Mouse (Mus musculus): ENCODE results near the gene Tmem267. TPM values are rescaled to one million over a fixed set of nuclear protein-coding genes. Genes with fewer than 3 reads are reported as not detected.
"Not testable (repeated sequence)": the region's sequence is repeated elsewhere in the genome, so short reads cannot be mapped to it uniquely, and the experiment has no call there.

The Tmem267 gene
- polyA plus RNA-seq (2016; fragmentation: Nextera tagmentation; extraction: Ambion mirVana) = 2.1 and 2.4 TPM in 2 replicates

DNA sequence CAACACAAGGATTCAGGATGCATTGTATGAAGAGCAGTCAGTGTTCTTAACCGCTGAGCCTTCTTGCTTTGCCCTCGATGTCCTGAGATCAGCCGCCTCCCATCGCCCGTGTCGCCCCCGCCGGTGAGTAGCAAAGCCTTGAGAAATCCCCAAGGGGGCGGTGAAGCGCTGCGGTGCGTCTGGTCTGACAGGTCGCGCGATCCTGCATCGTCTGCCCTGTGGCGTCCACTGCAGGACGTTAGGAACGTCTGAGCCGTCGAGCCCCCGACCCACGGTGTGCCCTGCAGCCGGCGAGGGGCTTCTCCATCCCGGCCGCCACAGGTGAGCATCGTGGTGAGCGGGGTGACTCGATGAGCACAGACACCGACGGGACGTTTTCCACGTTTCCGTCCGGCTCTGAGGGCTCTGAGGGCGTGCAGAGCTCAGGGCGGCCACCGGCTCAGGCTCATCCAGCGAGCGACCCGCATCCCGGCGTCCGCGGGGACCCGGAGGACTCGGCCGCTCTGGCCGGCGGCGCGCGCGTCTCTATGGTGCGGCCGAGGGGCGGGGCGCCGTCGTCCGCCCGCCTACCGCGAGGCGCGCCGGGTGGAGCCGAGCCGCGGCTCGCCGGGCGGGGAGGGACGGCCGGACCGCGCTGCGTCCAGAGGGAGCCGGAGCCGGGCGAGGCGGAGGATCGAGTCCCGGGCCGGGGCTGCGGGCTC, at the start of gene Tmem267, which contains the start of gene 3110070M22Rik:
Gene Tmem267 (plus strand): TSS at position 160 of the 701 bp plus-strand sequence.
Gene 3110070M22Rik (minus strand): TSS at position 504 of the 701 bp plus-strand sequence.
- 76% methylated on average over 87 of the region's 87 CpGs for WGBS

DNA sequence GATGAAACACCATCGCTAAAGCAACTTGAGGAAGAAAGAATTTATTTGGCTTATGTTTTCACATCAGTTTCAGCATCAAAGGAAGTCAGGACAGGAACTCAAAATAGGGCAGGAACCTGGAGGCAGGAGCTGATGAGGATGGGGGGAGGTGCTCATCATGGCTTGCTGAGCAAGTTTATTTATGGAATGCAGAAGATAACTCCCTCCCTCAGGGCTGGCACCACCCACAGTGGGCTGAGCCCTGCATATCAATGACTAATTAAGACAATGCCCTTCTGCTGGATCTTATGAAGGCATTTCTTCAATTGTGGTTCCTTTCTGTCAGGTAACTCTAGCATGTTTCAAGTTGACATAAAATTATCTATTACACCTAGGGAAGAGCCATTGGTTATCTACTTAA, 45.6 kb upstream of the Tmem267 start:
- Histone ChIP-seq H3K36me3 (peaks cover 98% of the 10 kb centered on the region), H3K27me3 (ENCODE audit: insufficient read depth, poor library complexity, severe bottlenecking) (no peaks in the 10 kb centered on the region), H3K9me3 (no peaks in the 10 kb centered on the region), H3K27ac (no peak overlapping the region), H3K4me1 (replicated peaks) (no peaks in the 10 kb centered on the region), H3K4me3 (no peak overlapping the region)
- DNase-seq (ENCODE audit: low spot score) = no peak
- 100% methylated on average over 1 of the region's 1 CpGs for WGBS

More for the DNA sequence above, at the start of gene Tmem267, which contains the start of gene 3110070M22Rik:
- H3K4me1 ChIP-seq (replicated peaks) = no peaks in the 10 kb centered on the region
- DNase-seq (ENCODE audit: low spot score) = peak; percentile 72
- no peaks in the 10 kb centered on the region for H3K27me3 ChIP-seq (ENCODE audit: insufficient read depth, poor library complexity, severe bottlenecking)
- no peak within 1 kb of the TSS for H3K27ac ChIP-seq
- peaks cover 22% of the 10 kb centered on the region for H3K9me3 ChIP-seq
- peaks cover 41% of the 10 kb centered on the region for H3K36me3 ChIP-seq
- no peak within 1 kb of the TSS; the same call in 1 of the 2 replicates for H3K4me3 ChIP-seq

- H3K36me3 ChIP-seq = peaks cover 92% of the 10 kb centered on the region
These were observed 34.3 kb upstream of the Tmem267 start for GRCm38 (mm10) chr13:119453563-119453962.

GRCm38 (mm10) chr13:119455082-119455481, 32.8 kb upstream of the Tmem267 start:
- Histone ChIP-seq H3K27me3 (ENCODE audit: insufficient read depth, poor library complexity, severe bottlenecking) (no peaks in the 10 kb centered on the region), H3K4me1 (replicated peaks) (no peaks in the 10 kb centered on the region), H3K9me3 (no peaks in the 10 kb centered on the region), H3K27ac (no peak overlapping the region), H3K36me3 (peaks cover 88% of the 10 kb centered on the region), H3K4me3 (no peak overlapping the region)
- no peak for DNase-seq (ENCODE audit: low spot score)

More at GRCm38 (mm10) chr13:119453563-119453962, 34.3 kb upstream of the Tmem267 start:
- DNase-seq (ENCODE audit: low spot score) = no peak
- Histone ChIP-seq H3K9me3 (no peaks in the 10 kb centered on the region), H3K27ac (no peak overlapping the region), H3K27me3 (ENCODE audit: insufficient read depth, poor library complexity, severe bottlenecking) (no peaks in the 10 kb centered on the region), H3K4me1 (replicated peaks) (no peaks in the 10 kb centered on the region), H3K4me3 (no peak overlapping the region)
- 94% methylated on average over 4 of the region's 4 CpGs for WGBS

GRCm38 (mm10) chr13:119456342-119456741, 31.5 kb upstream of the Tmem267 start:
- Histone ChIP-seq H3K36me3 (peaks cover 75% of the 10 kb centered on the region), H3K27ac (no peak overlapping the region), H3K4me1 (replicated peaks) (no peaks in the 10 kb centered on the region), H3K9me3 (no peaks in the 10 kb centered on the region), H3K4me3 (no peak overlapping the region), H3K27me3 (ENCODE audit: insufficient read depth, poor library complexity, severe bottlenecking) (no peaks in the 10 kb centered on the region)
- 94% methylated on average over 7 of the region's 7 CpGs for WGBS
- no peak for DNase-seq (ENCODE audit: low spot score)

GRCm38 (mm10) chr13:119461900-119462595, 25.8 kb upstream of the Tmem267 start:
- Histone ChIP-seq H3K27ac (peak overlapping the region; percentile 89), H3K27me3 (ENCODE audit: insufficient read depth, poor library complexity, severe bottlenecking) (no peaks in the 10 kb centered on the region), H3K4me3 (peak overlapping the region; percentile 83), H3K9me3 (no peaks in the 10 kb centered on the region), H3K36me3 (peaks cover 44% of the 10 kb centered on the region), H3K4me1 (replicated peaks) (peaks cover 15% of the 10 kb centered on the region)
- no peak for DNase-seq (ENCODE audit: low spot score)
- WGBS = 9% methylated on average over 10 of the region's 10 CpGs

- Histone ChIP-seq H3K9me3 (no peaks in the 10 kb centered on the region), H3K27ac (peak within 1 kb of the TSS; percentile 89), H3K27me3 (ENCODE audit: insufficient read depth, poor library complexity, severe bottlenecking) (no peaks in the 10 kb centered on the region), H3K4me3 (peak within 1 kb of the TSS; percentile 83), H3K4me1 (replicated peaks) (peaks cover 15% of the 10 kb centered on the region), H3K36me3 (peaks cover 46% of the 10 kb centered on the region)
- WGBS = 10% methylated on average over 57 of the region's 57 CpGs
- DNase-seq (ENCODE audit: low spot score) = peak; percentile 90
These were observed 25.0 kb upstream of the Tmem267 start, which contains the start of gene 4833420G17Rik for GRCm38 (mm10) chr13:119462596-119463560. 4833420G17Rik (plus strand) TSS chr13:119462768.

DNA sequence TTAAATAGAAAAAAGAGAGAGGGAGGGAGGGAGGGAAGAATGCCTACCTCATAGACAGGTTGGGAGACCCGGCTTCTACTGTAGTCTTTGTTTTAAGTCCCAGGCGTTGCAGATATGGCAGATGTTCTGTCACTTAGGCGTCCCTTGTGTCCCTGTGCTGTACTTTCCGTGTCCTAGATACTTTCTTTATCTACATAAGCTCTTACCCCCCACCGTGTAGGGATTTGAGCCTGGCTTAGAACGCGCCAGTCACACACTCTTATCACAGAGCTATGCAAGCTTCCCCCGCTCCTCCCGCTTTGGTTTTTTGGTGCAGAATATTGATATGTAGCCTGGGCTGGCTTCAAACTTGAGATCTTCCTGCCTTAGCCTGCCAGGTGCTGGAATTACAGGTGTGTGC, 11.2 kb upstream of the Tmem267 start:
- no peak for DNase-seq (ENCODE audit: low spot score)
- H3K27ac ChIP-seq = no peak overlapping the region
- WGBS = 95% methylated on average over 9 of the region's 9 CpGs
- H3K36me3 ChIP-seq = peaks cover 100% of the 10 kb centered on the region
- no peaks in the 10 kb centered on the region for H3K4me1 ChIP-seq (replicated peaks)
- H3K9me3 ChIP-seq = no peaks in the 10 kb centered on the region
- no peak overlapping the region for H3K4me3 ChIP-seq
- no peaks in the 10 kb centered on the region for H3K27me3 ChIP-seq (ENCODE audit: insufficient read depth, poor library complexity, severe bottlenecking)

DNA sequence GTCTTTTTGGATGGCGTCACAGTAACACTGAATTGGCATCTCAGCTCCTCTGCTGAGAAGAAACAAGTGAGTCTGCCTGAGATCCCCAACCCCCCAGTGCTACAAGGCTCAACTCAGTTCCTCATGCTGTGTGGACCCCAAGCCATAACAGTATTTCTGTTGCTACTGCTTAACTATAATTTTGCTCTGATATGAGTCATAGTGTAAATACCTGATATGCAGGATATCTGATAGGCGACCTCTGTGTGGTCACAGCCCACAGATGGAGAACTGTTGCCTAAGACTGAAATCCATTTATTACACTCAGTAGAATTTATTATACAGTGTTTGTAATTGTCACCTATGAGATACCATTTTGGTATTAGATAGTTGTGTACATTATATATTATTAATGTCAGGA, 10.1 kb upstream of the Tmem267 start:
- Histone ChIP-seq H3K4me3 (no peak overlapping the region), H3K27me3 (ENCODE audit: insufficient read depth, poor library complexity, severe bottlenecking) (no peaks in the 10 kb centered on the region), H3K9me3 (no peaks in the 10 kb centered on the region), H3K4me1 (replicated peaks) (no peaks in the 10 kb centered on the region), H3K27ac (no peak overlapping the region), H3K36me3 (peaks cover 99% of the 10 kb centered on the region)
- 90% methylated on average over 2 of the region's 2 CpGs for WGBS
- no peak for DNase-seq (ENCODE audit: low spot score)

DNA sequence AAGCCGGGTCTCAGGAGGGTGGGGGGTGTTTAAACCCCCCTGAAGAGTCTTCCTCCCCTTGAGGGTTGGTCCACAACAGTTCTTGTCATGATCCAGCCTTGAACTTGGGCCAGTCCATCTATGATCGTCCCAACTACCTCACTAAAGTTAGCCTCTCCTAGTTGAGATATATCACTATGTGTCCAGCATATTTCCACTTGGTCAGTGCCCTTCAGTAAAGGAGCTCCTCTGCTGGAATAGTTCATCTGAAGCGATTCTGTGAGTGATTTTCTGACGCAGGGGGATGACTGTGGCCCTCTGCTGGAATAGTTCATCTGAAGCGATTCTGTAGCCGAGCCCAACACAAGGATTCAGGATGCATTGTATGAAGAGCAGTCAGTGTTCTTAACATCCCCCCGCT, 485 bp upstream of the Tmem267 start:
- Histone ChIP-seq H3K4me3 (no peak overlapping the region; the same call in 1 of the 2 replicates), H3K36me3 (peaks cover 48% of the 10 kb centered on the region), H3K27me3 (ENCODE audit: insufficient read depth, poor library complexity, severe bottlenecking) (no peaks in the 10 kb centered on the region), H3K9me3 (peaks cover 22% of the 10 kb centered on the region), H3K4me1 (replicated peaks) (no peaks in the 10 kb centered on the region), H3K27ac (no peak overlapping the region)
- no peak for DNase-seq (ENCODE audit: low spot score)
- 64% methylated on average over 7 of the region's 7 CpGs for WGBS

DNA sequence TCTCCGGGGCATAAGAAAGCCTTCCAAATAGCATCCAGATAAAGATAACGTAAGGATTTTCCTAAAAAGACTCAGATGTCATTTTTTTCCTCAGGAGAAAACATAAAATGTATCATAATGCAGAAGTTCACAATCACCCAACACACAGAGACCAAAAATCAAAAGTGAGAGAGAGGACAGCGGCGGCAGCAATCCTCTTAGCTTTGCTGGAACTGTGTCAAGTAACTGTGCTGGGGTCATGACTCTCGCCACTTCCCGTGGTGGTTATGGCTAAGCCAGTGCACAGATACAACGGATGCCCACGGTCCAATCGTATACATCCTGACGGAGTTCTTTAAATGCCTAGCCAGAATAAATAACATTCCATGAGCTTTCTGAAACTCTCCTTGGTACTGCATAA, 4.2 kb downstream of the Tmem267 start:
- H3K27me3 ChIP-seq (ENCODE audit: insufficient read depth, poor library complexity, severe bottlenecking); DNase-seq (ENCODE audit: low spot score): not testable (repeated sequence)

GRCm38 (mm10) chr13:119494938-119495337, 7.1 kb downstream of the Tmem267 start:
- H3K4me1 ChIP-seq (replicated peaks); H3K4me3 ChIP-seq; H3K27me3 ChIP-seq (ENCODE audit: insufficient read depth, poor library complexity, severe bottlenecking); H3K36me3 ChIP-seq; H3K27ac ChIP-seq; DNase-seq (ENCODE audit: low spot score): not testable (repeated sequence)
- peaks cover 26% of the 10 kb centered on the region for H3K9me3 ChIP-seq
- WGBS = 95% methylated on average over 13 of the region's 22 CpGs

More for the DNA sequence above, 4.2 kb downstream of the Tmem267 start:
- H3K36me3 ChIP-seq; H3K4me1 ChIP-seq (replicated peaks); H3K4me3 ChIP-seq; H3K27ac ChIP-seq: not testable (repeated sequence)
- WGBS = 92% methylated on average over 10 of the region's 10 CpGs
- H3K9me3 ChIP-seq = peaks cover 29% of the 10 kb centered on the region

Measured in hindbrain, embryonic 10.5 days (tissue).